Mouse (Mus musculus): ENCODE data around the gene Apol10a.

GRCm38 (mm10) chr15:77482140-77482794 is 5.4 kb downstream of the Apol10a start:
- TF ChIP-seq CTCF (IDR thresholded peaks at IDR 0.05), result no peak
- no peak for TF ChIP-seq EP300 (IDR thresholded peaks at IDR 0.05; ENCODE audit: insufficient read depth, low read depth, low read length)
- no peak for TF ChIP-seq POLR2A (IDR thresholded peaks at IDR 0.05; ENCODE audit: insufficient read depth, low read depth, low read length)
